Mouse (Mus musculus): ENCODE measurements at regions not wholly inside any gene's neighbourhood (a gene's known extent, or its start where the extent isn't known, plus 50 kb on each side); places are given as distances from the start of the nearest gene placed in this dataset.

- TF ChIP-seq POLR2A (IDR thresholded peaks at IDR 0.05; ENCODE audit: control insufficient read depth, extremely low read depth, insufficient read depth, low read length, poor library complexity) (no peak), CTCF (IDR thresholded peaks at IDR 0.05; ENCODE audit: borderline replicate concordance, control insufficient read depth, extremely low read depth, insufficient read depth, low read length, poor library complexity) (no peak)
Observed at GRCm38 (mm10) chr12:35799261-35799660, 126.2 kb upstream of the Agr3 start.
